Mouse (Mus musculus): ENCODE data around the gene Bmt2.

Bmt2 gene

DNA sequence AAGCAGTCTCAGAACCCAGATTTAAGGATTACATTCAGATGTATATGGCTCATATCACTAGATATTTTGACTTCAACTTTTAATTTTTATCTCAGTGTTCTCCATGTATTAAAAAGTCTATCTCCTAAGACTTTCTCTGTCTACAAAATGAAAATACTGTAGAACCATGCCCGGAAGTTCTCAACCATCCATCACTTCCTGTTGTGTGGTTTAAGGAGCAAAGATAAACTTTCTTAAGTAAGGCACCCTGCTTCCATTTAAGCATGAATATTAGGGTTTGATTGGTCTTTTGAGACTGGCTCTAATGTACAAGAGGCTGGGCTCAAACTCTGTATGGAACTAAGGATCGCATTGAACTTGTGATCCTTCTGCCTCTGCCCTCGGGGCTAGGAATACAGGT, 63.2 kb downstream of the Bmt2 start:
- no peak for DNase-seq

DNA sequence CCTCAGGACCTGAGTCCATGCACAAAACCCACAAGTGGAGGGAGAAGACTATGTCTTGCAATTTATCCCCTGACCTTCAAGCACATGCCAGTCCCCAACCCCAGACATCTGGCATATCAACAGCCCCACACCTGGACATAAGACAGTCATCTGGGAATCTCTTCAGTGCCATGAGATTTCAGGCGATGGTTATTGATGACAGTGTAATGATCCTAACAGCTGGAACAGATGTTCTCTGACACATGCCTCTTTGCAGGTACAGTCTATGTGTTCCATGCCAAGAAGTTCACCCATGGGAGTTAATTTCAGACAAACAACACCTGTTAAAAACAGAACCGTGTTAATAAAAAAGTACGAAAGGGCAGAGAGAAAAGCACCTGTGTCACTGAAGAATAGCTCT, 64.1 kb downstream of the Bmt2 start:
- DNase-seq: no peak

DNA sequence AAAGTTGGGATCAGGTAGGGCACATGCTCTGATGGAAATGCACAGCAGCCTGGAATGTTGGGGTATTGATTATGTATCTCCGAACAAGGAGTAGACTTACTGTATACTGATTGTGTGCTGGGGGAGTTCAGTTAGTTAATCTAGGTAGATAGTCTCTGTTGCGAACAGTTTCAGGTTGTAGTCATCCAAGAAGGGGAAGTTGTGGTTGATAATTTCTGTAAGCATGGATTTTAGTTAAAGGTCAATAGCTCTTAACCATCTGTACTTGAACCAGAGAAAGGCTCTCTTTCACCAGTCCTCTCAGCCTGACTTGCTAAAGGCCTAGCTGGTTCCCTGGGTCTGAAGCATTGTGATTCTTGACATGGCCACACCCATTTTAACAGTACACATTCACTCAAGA, 66.9 kb downstream of the Bmt2 start:
- DNase-seq: no peak

DNA sequence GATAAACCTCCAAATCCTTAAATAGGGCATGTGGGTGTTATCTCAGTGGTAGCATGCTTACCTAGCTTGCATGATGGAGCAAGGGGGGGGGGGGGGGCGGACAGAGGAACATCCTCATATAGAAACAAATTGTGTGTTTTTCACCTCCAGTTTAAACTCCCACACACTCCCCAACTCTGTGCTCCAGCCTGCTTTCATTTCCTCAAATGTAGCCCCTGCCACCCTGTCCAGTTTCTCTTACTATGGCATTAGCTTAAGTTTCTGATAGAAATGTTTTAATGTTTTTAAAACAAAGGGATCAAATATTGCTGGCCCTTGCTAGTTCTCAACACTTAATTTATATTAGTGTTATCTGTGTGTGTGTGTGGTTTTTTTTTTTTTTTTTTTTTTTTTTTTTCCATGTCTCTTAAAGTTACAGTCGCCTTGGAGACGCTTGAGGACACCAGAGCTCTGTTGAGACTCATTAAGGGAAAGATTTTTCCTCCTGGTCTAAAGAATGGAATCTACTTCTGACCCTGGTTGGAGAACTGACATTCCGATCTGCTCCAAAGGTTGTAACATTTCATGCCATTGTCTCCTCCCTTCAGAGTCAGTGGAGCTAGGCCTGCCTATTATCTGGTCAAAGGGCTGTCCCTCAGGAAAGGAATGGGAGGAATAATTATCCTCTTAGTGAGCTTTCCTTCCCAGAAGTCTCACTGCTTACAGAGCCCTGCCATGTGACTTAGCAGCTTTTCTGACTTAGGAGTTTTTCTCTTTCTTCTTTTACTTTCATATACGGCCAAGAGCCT, 68.2 kb downstream of the Bmt2 start:
- peak; percentile 28 for DNase-seq

DNA sequence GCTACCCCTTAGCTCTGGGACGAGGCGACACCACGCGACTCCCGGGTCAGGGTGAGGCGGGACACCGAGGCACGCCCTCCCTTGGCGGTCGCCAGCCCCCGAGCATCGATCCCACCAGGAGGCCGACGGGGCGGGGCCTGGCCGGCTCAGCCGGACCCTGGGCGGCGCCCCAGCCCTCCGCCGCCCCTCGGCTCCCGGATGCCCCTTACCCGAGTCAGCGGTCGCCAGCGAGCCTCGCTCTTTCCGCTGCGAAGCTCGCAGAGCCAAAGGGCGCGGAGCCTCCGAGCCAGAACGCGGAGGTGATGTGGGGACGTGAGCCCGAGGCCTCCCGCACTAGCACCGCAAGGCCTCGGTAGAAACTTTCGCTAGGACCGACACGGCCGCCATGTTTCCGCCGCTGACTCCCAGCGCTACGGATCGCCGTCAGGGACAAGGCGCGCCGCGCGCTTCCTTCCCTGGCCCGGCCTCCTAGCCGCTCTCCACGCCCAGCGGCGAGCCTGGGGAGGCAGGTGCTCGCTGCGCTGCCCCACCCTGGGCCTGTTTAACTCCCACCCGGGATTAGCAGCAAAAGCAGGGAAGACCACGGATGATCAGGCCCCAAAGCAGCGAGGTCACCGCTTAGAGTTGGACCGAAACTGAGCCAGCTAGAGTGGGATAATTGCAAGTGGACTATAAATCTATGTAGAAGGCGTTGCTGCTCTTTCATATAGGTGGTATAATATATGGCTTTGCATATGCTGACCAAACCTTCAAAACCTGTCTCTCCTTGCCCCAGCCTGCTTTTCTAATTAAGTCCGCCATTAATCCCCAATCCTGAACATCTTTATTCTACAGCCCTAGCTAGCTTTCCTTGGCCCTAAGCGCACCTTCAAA, 69.9 kb downstream of the Bmt2 start, which contains the start of gene Tmem168:
Tmem168 (minus strand) TSS at position 480 of the 873 bp plus-strand sequence.
- peak; percentile 94 for DNase-seq

DNA sequence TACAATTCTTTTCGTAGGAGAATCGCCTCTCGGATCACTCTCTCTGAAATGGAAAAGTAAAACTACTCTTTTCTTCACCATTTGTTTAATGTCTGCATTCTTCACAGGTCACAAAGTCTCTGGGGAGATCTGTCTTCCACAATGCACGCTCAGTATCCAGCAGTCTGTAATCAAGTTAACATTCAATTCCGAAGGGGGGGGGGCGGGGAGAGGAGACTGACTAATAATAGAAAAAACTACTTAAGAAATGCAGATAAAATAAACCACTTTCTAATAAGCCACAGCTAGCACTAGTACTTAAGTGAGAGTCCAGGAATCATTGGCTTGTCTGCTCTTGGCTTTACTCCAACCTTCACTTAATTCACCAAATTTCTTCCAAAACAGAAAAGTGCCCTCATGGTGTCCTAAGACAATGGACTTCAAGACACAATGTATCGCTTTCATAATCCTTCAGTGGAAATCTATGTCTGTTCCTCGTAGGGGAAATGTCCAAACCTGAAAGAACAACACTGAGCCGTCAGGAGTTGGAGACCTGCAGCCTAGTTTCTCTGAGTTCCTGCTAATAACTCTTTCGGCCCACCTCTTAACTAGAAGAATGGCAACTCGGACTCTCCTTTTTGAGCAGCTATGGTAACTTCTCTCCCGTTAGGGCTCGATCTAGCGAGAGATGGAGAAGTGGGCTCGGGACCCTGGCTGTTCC, 70.7 kb downstream of the Bmt2 start:
- peak; percentile 32 for DNase-seq

DNA sequence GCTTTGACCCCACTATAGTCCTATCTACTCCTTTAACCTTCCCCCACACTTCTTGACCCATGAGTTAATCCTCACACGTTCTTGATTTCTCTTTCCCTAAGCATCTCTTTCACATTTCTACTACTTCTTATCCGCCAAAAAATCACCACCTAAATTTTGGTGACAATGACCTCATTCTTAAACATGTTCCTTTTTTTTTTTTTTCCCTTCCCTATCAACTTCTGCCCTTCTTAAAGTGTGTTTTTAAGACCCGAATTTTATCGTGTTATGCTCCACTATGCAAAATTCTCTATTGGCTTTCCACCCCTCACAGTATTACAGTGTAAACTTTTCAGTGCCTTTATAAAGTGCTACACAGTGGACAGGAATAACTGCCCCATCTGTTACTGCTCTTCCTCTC, 71.4 kb downstream of the Bmt2 start:
- no peak for DNase-seq

DNA sequence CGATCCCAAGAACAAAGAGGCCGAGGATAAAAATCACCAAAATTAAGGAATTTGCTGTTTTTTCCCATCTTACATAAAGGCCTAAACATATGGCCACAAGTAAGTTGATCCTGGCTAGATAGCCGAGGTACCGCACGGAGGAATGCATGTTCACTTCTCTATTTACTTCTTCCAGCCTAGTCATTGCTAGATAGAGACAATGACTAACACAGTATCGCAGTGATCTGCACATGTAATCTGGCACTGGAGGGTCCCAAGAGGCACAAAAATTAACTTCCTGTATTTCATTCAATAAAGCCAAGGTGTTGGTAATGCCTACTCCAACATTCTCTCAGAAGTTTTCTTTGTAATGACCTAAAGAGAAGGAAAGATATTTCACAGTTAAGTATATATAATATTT, 74.6 kb downstream of the Bmt2 start:
- DNase-seq: no peak

DNA sequence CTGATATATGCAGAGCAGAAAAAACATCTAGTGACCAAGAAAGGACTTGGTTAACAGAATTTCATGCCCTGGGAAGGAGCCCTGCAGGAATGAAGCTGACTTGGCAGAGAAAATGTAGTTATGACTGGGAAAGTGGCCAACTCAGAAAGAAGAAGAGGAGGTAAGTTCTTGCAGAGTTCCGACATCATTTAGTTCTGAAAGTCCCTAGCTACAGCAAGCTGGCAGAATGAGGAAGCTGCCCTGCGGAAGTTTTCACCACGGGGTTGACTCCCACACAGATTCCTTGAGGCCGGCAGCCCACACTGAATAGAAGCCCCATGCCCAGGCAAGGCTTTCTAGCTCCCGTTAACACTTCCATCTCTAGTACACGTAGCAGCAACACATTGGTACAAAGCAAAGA, 76.2 kb downstream of the Bmt2 start:
- DNase-seq: peak; percentile 69

DNA sequence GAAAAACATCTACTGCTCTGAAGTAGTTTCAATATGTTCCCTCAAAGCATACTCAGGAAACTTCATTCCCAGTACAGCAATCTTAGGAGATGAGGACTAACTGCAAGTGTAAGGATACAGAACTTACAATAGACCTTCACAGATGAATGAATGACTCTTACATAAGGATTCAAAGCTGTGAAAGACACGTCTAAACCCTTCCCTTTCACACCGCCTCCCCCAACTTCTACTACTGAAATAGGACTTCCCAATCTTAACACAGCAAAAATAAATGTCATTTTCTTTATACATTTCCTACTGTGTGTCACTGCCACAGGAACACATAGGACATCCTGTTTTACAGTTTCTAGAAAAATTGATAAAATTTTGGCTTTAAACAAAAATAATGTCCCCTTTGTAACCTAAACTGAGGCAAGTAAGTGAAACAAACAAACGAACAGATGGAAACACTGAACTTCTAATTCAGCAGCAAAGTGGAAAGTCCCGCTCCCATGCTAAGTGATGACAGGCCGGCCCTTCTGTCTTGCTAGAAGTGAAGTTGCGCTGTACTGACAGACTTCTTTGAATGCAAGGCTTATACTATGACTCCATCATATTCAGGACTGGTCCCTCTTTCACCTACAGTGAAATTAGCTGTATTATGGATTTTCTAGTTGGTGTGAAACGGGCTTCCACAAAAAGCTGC, 79.4 kb downstream of the Bmt2 start:
- DNase-seq: no peak

DNA sequence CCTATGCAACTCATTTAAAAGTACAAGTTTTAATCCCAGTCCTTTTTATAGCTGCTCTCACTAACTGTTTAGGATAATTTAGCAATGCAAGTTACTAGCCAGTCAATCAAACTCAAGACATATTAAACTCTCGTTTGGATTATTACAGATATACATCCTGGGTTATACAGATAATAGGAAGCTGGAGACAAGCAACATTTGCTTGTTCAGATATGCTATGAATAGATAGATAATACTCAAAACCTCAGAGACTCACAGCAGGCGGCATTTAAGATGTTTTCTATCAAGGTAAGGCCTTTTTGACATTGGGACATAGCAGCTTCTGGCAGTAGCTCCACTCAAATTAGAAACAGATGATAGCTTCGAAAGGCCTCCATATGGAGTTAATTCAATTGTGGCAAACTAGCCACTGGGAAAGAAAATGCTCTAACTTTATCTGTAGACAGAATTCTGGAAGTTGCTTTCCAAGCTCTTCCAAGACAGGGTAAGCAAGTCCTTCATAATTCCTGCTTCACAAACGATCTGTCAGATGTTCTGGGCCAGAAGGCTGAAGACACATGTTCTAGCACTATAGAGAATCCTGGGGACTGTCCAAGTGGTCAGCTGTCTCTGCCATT, 84.9 kb downstream of the Bmt2 start:
- DNase-seq: no peak

DNA sequence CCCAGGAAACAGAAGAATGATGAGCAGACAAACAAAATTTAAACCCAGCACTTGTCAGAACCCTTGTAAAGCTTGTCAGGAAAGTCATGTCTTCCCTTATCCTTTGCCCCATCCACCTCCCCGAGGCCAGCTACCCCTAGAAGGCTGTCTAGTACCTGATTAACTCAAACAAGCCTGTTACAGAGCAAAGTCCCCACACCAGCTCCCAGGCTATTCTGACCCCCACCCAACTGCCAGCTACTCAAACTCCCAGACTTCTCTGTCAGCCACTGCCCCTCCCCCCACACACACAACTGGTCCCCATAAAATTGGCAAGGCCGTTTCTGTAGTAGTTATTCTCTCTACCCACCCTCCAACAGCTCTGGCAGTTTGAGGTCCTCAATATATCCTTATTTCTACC, 91.2 kb downstream of the Bmt2 start:
- no peak for DNase-seq

DNA sequence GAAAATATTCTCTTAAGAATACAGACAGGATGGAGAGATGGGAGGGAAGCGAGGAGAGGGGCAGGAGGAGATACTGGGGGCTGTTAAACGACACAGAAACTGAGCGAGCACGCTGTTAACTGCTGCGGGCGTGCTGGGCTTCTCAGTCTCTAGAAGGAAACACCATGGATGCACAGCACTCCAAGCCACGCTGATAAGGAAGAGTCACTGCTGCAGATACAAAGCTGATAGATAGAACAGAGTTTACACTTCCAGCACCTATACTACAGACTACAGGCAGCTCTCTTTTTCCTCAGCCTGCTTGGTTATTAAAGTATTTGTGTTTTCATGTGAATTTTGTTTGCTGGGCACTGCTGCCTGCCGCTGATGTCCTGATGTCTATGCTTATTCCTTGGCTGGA, 91.6 kb downstream of the Bmt2 start:
- DNase-seq: no peak

DNA sequence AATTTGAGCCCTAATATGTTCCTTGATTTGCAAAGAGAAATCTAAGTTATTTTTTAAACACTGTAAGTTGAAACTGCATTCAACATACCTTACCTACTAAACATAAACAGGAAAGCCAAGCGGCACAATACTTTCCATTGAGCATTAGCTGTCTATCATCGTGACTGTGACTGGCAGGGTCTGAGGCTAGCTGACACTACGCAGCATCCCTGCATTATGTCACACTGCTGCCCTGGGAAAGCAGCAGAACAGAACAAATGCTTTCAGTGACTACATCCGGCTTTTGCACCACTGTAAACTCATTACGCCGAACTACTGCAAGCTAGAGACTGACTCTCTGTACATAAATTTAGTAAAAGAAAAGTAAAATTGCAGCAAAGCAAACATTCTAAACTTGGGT, 93.0 kb downstream of the Bmt2 start:
- DNase-seq: no peak

DNA sequence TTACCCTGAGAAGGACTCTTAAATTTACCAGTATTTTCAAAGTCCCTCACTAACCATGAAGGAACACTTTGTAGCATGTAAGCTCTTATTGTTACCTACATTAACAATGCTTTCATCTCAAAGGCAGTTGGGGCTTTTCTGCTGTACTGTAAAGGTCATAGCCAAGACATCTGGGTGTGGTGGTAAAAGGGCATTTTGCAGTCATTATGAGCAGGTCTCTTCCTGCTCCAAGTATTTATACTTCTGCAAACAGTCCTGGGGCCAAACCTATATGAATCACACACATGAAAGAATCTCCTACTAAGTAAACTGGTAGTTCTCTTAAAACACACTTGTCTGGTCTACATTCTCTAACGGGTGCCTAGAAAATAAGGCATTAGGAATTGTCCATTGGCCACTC, 95.7 kb downstream of the Bmt2 start:
- DNase-seq: no peak

Measured in lung, postnatal 36 days (tissue).